Mouse (Mus musculus) neural tube, embryonic 12.5 days (tissue): ENCODE measurements at regions not wholly inside any gene's neighbourhood (a gene's known extent, or its start where the extent isn't known, plus 50 kb on each side); places are given as distances from the start of the nearest gene placed in this dataset.

Source experiments
- ATAC-seq: fragments of 200-750 bp; cut with Nextera tagmentation; 2 replicates; pipeline ENCODE4 v1.8.0; 2017; ENCODE audit warnings: low read depth, mild to moderate bottlenecking, moderate TSS enrichment, moderate library complexity; ENCODE audit not compliant: low FRiP score
- H3K27ac ChIP-seq: fragments of 300-500 bp; sonication (generic); 2 replicates; pipeline ENCODE4 v1.5.1; 2016
- H3K27me3 ChIP-seq: fragments of 300-500 bp; sonication (generic); replicated peaks from 2 replicates; pipeline ENCODE4 v1.6.1; 2016; ENCODE audit warnings: mild to moderate bottlenecking
- H3K36me3 ChIP-seq: fragments of 300-500 bp; sonication (generic); 2 replicates; pipeline ENCODE4 v1.6.1; 2016; ENCODE audit warnings: mild to moderate bottlenecking
- H3K4me1 ChIP-seq: fragments of 300-500 bp; sonication (generic); 2 replicates; pipeline ENCODE4 v1.6.1; 2016
- H3K4me2 ChIP-seq: fragments of 300-500 bp; sonication (generic); replicated peaks from 2 replicates; pipeline ENCODE4 v1.6.1; 2016; ENCODE audit warnings: mild to moderate bottlenecking
- H3K4me3 ChIP-seq: fragments of 300-500 bp; sonication (generic); 2 replicates; pipeline ENCODE4 v1.5.1; 2016
- H3K9ac ChIP-seq: fragments of 300-500 bp; sonication (generic); 2 replicates; pipeline ENCODE4 v1.6.1; 2016; ENCODE audit warnings: mild to moderate bottlenecking
- H3K9me3 ChIP-seq: fragments of 300-500 bp; sonication (generic); 2 replicates; pipeline ENCODE4 v1.6.1; 2016; ENCODE audit warnings: mild to moderate bottlenecking
- WGBS: fragments of 180-500 bp; shearing (Covaris S2); methylation state at CpG from one replicate; pipeline ENCODE4 v1.1.7; 2016; 5-methylcytosine and 5-hydroxymethylcytosine counted together

GRCm38 (mm10) chr1:169872865-169873264 lies 55.6 kb upstream of the Ccdc190 start:
- Histone ChIP-seq H3K4me2 (no peak overlapping the region), H3K9me3 (no peaks in the 10 kb centered on the region), H3K27ac (no peak overlapping the region), H3K27me3 (no peaks in the 10 kb centered on the region), H3K4me3 (no peak overlapping the region), H3K9ac (no peak overlapping the region), H3K36me3 (no peaks in the 10 kb centered on the region), H3K4me1 (no peaks in the 10 kb centered on the region)
- ATAC-seq = no peak
- WGBS = 21% methylated on average over 3 of the region's 3 CpGs

DNA sequence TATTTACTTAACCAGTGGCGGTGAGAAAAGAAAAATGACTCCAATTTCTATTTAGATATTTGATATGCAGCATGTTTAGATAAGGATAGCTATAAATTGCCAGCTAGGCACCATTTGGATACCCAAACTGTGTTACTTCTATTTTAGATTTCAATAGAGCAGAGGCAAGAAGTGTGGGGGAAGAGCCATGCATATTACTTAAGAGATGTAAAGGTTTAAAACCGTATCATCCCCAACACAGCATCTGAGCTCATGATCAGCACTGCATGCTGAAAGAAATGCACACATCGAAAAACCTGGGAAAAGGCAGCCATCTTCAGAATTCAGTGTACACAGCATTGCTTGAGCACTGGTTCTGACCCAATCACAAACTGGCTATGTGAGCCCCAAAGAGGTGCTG lies 59.8 kb upstream of the Ccdc190 start:
- WGBS = 84% methylated on average over 3 of the region's 3 CpGs
- no peaks in the 10 kb centered on the region for H3K9me3 ChIP-seq
- no peaks in the 10 kb centered on the region for H3K27me3 ChIP-seq
- no peaks in the 10 kb centered on the region for H3K36me3 ChIP-seq
- no peak overlapping the region for H3K4me3 ChIP-seq
- H3K4me2 ChIP-seq = no peak overlapping the region
- no peaks in the 10 kb centered on the region for H3K4me1 ChIP-seq
- ATAC-seq = no peak
- H3K27ac ChIP-seq = no peak overlapping the region
- H3K9ac ChIP-seq = no peak overlapping the region

GRCm38 (mm10) chr1:169867453-169867852 lies 61.0 kb upstream of the Ccdc190 start:
- Histone ChIP-seq H3K36me3 (no peaks in the 10 kb centered on the region), H3K27me3 (no peaks in the 10 kb centered on the region), H3K27ac (no peak overlapping the region), H3K9ac (no peak overlapping the region), H3K9me3 (no peaks in the 10 kb centered on the region), H3K4me2 (no peak overlapping the region), H3K4me1 (no peaks in the 10 kb centered on the region), H3K4me3 (no peak overlapping the region)
- no peak for ATAC-seq
- 46% methylated on average over 3 of the region's 3 CpGs for WGBS

- Histone ChIP-seq H3K27ac (no peak overlapping the region), H3K27me3 (no peaks in the 10 kb centered on the region), H3K9me3 (no peaks in the 10 kb centered on the region), H3K9ac (no peak overlapping the region), H3K4me3 (no peak overlapping the region), H3K4me1 (no peaks in the 10 kb centered on the region), H3K36me3 (no peaks in the 10 kb centered on the region), H3K4me2 (no peak overlapping the region)
- 23% methylated on average over 6 of the region's 6 CpGs for WGBS
- ATAC-seq = peak; percentile 37; the same call in 1 of the 2 replicates
These were observed 61.6 kb upstream of the Ccdc190 start for GRCm38 (mm10) chr1:169866840-169867239.

DNA sequence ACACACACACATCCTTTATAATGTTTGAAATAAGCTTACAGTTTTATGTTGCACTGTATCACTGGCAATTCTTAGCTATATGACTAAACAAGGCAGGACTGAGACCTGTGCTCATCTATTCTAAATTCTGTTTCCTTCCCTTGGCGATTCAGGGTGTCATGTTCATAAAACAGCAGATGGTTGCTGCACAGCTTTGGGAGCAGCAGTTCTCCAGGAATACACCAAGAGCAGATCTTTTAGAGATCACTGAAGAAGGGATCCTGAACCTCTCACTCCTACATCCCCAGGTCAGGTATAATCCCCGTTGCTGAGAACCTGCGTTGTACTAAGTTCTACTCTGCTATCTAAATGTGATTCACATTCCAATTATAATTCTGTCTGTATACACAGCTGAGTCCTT lies 69.4 kb upstream of the Ccdc190 start:
- Histone ChIP-seq H3K36me3 (no peaks in the 10 kb centered on the region), H3K27me3 (no peaks in the 10 kb centered on the region)

GRCm38 (mm10) chr1:169851663-169852062 lies 76.8 kb upstream of the Ccdc190 start:
- Histone ChIP-seq H3K27ac (no peak overlapping the region), H3K9ac (no peak overlapping the region), H3K27me3 (no peaks in the 10 kb centered on the region), H3K4me3 (no peak overlapping the region), H3K9me3 (no peaks in the 10 kb centered on the region), H3K4me1 (no peaks in the 10 kb centered on the region), H3K36me3 (no peaks in the 10 kb centered on the region), H3K4me2 (no peak overlapping the region)
- no peak for ATAC-seq
- 63% methylated on average over 4 of the region's 4 CpGs for WGBS

More for the DNA sequence above, 69.4 kb upstream of the Ccdc190 start:
- Histone ChIP-seq H3K27ac (no peak overlapping the region), H3K9me3 (no peaks in the 10 kb centered on the region), H3K4me3 (no peak overlapping the region), H3K4me2 (no peak overlapping the region), H3K4me1 (no peaks in the 10 kb centered on the region), H3K9ac (no peak overlapping the region)
- WGBS = 89% methylated on average over 3 of the region's 3 CpGs
- ATAC-seq = no peak

GRCm38 (mm10) chr1:169848254-169849015 lies 80.0 kb upstream of the Ccdc190 start:
- Histone ChIP-seq H3K4me2 (no peak overlapping the region), H3K9me3 (no peaks in the 10 kb centered on the region), H3K27ac (no peak overlapping the region), H3K4me3 (no peak overlapping the region), H3K27me3 (no peaks in the 10 kb centered on the region), H3K36me3 (no peaks in the 10 kb centered on the region), H3K4me1 (no peaks in the 10 kb centered on the region), H3K9ac (no peak overlapping the region)
- ATAC-seq = no peak
- WGBS = 77% methylated on average over 10 of the region's 10 CpGs

- no peak overlapping the region for H3K27ac ChIP-seq
- no peak overlapping the region for H3K4me3 ChIP-seq
- no peak for ATAC-seq
- no peaks in the 10 kb centered on the region for H3K9me3 ChIP-seq
- WGBS = 86% methylated on average over 4 of the region's 4 CpGs
- no peaks in the 10 kb centered on the region for H3K4me1 ChIP-seq
- H3K9ac ChIP-seq = no peak overlapping the region
- no peak overlapping the region for H3K4me2 ChIP-seq
- H3K36me3 ChIP-seq = no peaks in the 10 kb centered on the region
- H3K27me3 ChIP-seq = no peaks in the 10 kb centered on the region
These were observed 86.0 kb upstream of the Ccdc190 start for GRCm38 (mm10) chr1:169842490-169842889.

- ATAC-seq = no peak
- H3K27ac ChIP-seq = no peak overlapping the region
- WGBS = 89% methylated on average over 4 of the region's 4 CpGs
These were observed 87.5 kb upstream of the Ccdc190 start for GRCm38 (mm10) chr1:169840948-169841347.

GRCm38 (mm10) chr1:169840056-169840728 lies 88.3 kb upstream of the Ccdc190 start:
- WGBS = 83% methylated on average over 6 of the region's 6 CpGs

More at GRCm38 (mm10) chr1:169840948-169841347, 87.5 kb upstream of the Ccdc190 start:
- Histone ChIP-seq H3K36me3 (no peaks in the 10 kb centered on the region), H3K9ac (no peak overlapping the region), H3K9me3 (no peaks in the 10 kb centered on the region), H3K4me2 (no peak overlapping the region), H3K4me1 (no peaks in the 10 kb centered on the region), H3K4me3 (no peak overlapping the region), H3K27me3 (no peaks in the 10 kb centered on the region)

DNA sequence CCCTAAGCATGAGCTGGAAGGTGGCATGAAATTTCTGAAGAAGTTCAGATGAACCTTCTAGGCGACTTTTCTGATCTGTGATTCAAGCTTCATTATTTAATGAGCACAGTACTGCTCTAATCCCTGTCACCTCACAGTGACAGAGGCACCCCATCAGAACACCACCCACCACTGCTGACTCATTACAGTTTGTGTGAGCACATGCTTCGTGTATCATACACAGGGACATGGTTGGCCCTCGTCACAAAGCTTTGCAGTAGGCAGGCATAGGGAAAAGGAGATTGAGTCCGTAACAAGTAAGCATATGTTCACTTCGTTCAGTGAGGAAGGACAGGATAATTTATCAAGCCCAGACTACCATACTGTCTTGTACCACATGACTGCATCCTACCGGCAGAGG lies 85.9 kb upstream of the Rgs4 start:
- Histone ChIP-seq H3K27me3 (no peaks in the 10 kb centered on the region), H3K4me2 (no peak overlapping the region), H3K36me3 (no peaks in the 10 kb centered on the region), H3K4me3 (no peak overlapping the region), H3K9me3 (no peaks in the 10 kb centered on the region), H3K9ac (no peak overlapping the region), H3K27ac (no peak overlapping the region), H3K4me1 (no peaks in the 10 kb centered on the region)
- WGBS = 75% methylated on average over 6 of the region's 6 CpGs
- ATAC-seq = no peak

More at GRCm38 (mm10) chr1:169840056-169840728, 88.3 kb upstream of the Ccdc190 start:
- no peaks in the 10 kb centered on the region for H3K4me1 ChIP-seq
- no peak overlapping the region for H3K27ac ChIP-seq
- no peak overlapping the region for H3K9ac ChIP-seq
- ATAC-seq = no peak
- H3K27me3 ChIP-seq = no peaks in the 10 kb centered on the region
- H3K4me2 ChIP-seq = no peak overlapping the region
- H3K9me3 ChIP-seq = no peaks in the 10 kb centered on the region
- no peak overlapping the region for H3K4me3 ChIP-seq
- no peaks in the 10 kb centered on the region for H3K36me3 ChIP-seq

- Histone ChIP-seq H3K4me2 (no peak overlapping the region), H3K9me3 (no peaks in the 10 kb centered on the region), H3K9ac (no peak overlapping the region), H3K36me3 (no peaks in the 10 kb centered on the region), H3K4me1 (no peaks in the 10 kb centered on the region), H3K4me3 (no peak overlapping the region), H3K27me3 (no peaks in the 10 kb centered on the region), H3K27ac (no peak overlapping the region)
- WGBS = 85% methylated on average over 8 of the region's 8 CpGs
- ATAC-seq = no peak
These were observed 84.1 kb upstream of the Rgs4 start for GRCm38 (mm10) chr1:169831326-169832066.
